Mouse (Mus musculus): ENCODE results near the gene Gm21976.

Gene Gm21976

DNA sequence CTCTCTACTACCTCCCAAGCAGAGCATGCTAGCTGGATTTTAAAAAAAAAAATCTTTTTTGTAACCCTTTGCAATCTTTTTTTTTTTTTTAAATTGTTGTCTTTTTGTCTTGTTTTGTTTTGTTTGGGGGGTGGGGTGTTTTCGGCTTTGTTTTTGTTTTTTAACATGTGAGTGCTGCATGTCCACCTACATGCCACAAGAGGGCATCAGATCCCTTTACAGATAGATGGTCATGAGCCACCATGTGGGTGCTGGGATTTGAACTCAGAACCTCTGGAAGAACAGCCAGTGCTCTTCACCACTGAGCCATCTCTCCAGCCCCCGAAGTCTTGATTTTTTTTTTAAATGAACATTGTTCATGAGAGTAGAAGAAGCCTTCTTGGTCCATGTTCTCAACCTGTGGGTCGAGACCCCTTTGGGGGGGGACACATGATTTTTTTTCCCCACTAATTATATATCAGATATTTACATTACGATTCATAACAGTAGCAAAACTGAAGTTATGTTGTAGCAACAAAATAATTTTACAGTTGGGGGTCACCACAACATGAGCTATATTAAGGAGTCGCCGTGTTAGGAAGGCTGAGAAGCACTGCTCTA, 18.3 kb downstream of the Gm21976 start:
- DNase-seq (ENCODE audit: low read depth, low spot score) = no peak

DNA sequence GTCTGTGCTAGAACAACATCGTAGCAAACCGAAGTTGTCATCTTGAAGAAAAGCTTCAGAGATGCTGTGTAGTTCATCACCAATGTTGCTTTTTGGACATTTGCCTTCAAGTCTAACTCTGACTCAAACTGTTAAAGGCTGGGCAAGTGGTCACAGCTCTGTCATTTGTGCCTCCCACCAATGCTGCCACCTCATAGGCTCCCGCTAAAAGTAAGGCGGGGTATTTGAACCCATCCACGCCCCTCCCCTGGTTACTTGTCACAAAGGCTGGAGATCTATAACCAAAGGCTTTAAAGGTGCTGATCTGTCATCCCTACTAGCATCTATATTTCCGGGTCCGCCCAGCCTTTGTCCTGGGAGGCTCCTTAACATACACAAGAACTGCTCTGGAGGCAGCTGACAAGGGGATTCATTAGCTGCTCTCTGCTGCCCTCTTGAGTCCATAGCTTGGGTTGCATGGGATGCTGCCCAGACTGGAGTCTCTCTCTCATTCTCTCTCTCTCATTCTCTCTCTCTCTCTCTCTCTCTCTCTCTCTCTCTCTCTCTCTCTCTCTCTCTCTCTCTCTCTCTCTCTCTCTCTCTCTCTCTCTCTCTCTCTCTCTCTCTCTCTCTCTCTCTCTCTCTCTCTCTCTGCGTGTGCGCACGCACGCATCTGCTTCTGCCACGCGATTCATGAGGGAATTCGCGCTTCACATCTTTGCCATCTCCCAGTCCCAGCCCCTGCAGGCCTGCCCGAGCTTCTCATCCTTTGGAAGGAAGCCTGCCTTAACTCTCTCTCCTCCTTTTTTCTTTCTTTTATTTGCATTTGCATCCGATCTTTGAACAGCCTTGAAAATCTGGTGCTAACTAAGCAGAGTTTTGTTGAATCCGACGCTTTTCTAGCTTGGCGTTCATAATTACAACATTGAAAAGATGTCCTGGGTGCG, 19.4 kb downstream of the Gm21976 start:
- peak; percentile 63 for DNase-seq (ENCODE audit: low read depth, low spot score)

- DNase-seq (ENCODE audit: low read depth, low spot score) = no peak
These were observed 25.6 kb downstream of the Gm21976 start for GRCm38 (mm10) chr13:98305257-98305656.

GRCm38 (mm10) chr13:98306393-98306792, 26.7 kb downstream of the Gm21976 start:
- no peak for DNase-seq (ENCODE audit: low read depth, low spot score)

DNA sequence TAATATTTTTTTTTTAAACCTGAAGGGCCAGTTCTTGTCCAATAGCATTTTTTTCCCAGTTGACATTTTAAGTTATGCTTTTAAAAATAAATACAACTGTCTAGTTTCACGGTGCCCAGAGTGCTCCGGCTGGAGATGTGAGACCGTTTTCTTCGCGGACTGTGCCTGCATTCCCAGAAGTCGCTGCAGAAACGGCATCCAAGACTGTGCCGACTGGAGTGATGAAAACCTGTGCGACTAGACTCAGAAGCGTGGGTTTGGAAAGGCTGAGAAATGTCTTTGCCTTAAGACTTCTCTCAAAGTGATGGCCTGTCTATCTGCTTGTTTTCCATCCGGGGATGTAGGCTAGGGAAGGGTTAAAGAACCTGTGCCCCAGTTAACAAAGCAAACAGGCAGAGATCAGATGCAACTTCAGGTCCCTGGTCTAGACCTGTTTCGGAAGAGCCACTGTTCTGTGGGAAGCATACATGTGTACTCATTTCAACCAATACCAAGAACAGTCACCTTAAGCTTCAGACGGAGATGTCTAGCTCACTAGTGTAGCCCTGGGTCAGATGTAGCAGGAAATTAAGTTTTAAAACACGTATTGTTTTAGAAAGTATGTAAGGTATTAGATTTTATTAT, 27.3 kb downstream of the Gm21976 start:
- DNase-seq (ENCODE audit: low read depth, low spot score) = no peak

- no peak for DNase-seq (ENCODE audit: low read depth, low spot score)
These were observed 28.3 kb downstream of the Gm21976 start for GRCm38 (mm10) chr13:98308004-98308403.

DNA sequence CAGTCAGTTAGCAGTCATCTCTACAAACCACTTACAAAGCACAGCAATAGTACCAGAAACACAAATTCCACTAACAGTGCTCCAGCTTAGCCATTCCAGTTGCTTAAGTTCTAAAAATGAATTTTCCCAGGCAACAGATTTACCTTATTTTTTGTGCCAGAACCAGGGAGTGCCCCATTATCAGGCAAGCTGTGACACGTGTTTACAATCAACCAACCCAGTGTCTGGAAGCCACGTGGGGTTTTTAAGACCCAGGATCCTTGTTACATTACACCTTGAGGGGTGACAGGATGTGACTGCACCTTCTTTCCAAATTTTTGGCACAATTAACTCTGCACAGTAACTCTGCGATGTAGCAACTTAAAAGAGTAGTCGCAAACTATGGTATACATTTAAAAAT, 29.0 kb downstream of the Gm21976 start:
- no peak for DNase-seq (ENCODE audit: low read depth, low spot score)

- no peak for DNase-seq (ENCODE audit: low read depth, low spot score)
These were observed 31.9 kb downstream of the Gm21976 start for GRCm38 (mm10) chr13:98311597-98311996.

DNA sequence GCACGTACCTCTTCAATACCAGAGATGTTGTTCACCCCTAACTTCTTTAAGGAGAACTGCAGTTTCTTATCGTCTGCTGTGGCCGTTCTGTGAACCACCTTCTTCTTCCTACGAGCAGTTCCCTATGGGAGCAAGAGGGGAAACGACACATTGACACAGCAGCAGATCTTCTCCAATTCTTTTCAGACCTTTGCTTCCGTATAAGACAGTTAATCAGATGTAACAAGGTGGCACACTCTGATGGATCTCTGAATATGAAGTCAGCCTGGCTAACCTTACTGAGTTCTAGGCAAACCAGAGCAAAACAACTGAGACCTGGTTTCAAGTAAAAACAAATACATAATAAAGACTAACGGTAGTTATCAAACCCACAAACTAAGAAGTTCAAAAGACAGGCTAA, 33.9 kb downstream of the Gm21976 start:
- DNase-seq (ENCODE audit: low read depth, low spot score) = no peak

- DNase-seq (ENCODE audit: low read depth, low spot score) = no peak
These were observed 35.4 kb downstream of the Gm21976 start for GRCm38 (mm10) chr13:98315124-98315523.

DNA sequence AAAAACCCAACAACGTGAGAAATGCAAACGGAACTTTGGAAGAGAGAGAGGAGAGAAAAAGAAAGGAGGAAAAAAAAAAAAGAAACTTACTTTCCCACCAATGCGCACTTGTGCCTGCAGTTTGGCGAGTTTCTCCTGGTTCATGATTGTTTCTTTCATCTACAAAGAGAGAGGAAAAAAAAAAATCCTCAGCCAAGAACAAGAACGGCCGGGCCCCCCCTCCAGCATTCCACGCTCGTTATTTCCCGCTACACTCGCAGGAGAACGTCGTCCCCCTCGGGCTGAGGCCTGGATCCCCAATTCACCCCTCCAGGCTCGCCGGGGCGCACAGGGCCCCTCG, 36.4 kb downstream of the Gm21976 start:
- no peak for DNase-seq (ENCODE audit: low read depth, low spot score)

- peak; percentile 94 for DNase-seq (ENCODE audit: low read depth, low spot score)
These were observed 37.0 kb downstream of the Gm21976 start, which contains the start of gene Btf3 for GRCm38 (mm10) chr13:98316480-98317245. Gene Btf3 (minus strand): TSS chr13:98317006.

DNA sequence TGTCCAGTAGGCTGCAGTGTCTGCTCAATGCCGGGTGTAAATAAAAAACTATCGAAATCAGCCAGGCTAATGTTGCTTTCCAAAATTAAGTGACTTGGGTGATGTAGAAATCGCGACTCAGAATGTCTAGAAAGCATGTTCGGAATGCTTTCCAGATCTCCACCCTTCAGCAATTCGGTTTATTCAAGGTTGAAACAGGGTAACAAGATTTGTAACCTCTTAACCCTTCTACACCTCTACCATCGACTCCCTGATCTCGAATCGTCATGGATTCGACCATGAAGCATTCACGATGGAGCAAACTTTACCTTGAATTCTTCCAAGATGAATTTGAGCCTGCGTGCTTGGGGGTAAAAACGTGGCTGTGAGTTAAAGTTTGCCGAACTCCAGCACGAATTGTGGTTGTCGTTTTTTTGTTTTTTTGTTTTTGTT, 37.6 kb downstream of the Gm21976 start:
- no peak for DNase-seq (ENCODE audit: low read depth, low spot score)

GRCm38 (mm10) chr13:98317911-98318310, 38.2 kb downstream of the Gm21976 start:
- DNase-seq (ENCODE audit: low read depth, low spot score) = no peak

- no peak for DNase-seq (ENCODE audit: low read depth, low spot score)
These were observed 45.3 kb downstream of the Gm21976 start for GRCm38 (mm10) chr13:98325034-98325433.

- peak; percentile 41 for DNase-seq (ENCODE audit: low read depth, low spot score)
These were observed 52.4 kb downstream of the Gm21976 start for GRCm38 (mm10) chr13:98332106-98332505.

GRCm38 (mm10) chr13:98336205-98336604, 56.5 kb downstream of the Gm21976 start:
- DNase-seq (ENCODE audit: low read depth, low spot score) = no peak

DNA sequence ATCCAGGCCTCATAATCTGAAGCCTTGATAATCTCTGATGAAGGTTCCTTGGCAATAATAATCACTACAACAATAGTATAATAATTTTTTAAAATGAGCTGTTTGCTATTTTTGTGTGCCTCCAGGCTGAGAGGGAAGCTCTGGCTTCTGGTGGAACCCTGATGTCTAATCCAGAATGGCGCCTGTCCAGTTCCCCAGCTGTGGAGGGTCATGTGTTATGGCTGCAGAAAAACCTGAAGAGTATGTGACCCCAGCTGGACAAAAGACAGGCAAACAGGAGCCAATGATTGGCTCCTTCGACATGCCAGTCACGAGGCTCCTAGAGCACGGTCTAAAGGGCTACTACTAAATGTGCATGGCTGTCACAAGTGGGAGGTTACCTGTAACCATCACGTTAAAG, 60.8 kb downstream of the Gm21976 start:
- DNase-seq (ENCODE audit: low read depth, low spot score) = no peak

- no peak for DNase-seq (ENCODE audit: low read depth, low spot score)
These were observed 69.8 kb downstream of the Gm21976 start for GRCm38 (mm10) chr13:98349491-98349890.

DNA sequence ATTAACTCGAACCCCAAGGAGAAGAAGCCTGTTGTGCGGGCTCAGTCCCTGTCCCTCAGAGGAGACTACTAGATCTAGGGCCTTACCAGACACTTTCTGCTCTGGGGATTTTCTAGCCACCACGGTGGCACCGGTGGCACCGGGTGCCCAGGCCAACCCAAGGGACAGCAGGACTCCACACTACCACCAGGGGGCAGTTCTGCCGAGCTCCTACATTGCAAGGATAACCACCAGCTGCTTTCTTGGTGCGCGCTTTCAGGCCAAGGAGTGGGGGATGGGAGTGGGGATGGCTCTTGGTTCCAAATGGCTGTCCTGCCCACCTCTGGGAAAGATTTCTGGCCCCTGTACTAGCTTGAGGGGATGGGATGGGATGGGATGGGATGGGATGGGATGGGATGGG, 71.8 kb downstream of the Gm21976 start:
- peak; percentile 29 for DNase-seq (ENCODE audit: low read depth, low spot score)

- no peak for DNase-seq (ENCODE audit: low read depth, low spot score)
These were observed 72.8 kb downstream of the Gm21976 start for GRCm38 (mm10) chr13:98352381-98352975.
